In the genomic region with DNA sequence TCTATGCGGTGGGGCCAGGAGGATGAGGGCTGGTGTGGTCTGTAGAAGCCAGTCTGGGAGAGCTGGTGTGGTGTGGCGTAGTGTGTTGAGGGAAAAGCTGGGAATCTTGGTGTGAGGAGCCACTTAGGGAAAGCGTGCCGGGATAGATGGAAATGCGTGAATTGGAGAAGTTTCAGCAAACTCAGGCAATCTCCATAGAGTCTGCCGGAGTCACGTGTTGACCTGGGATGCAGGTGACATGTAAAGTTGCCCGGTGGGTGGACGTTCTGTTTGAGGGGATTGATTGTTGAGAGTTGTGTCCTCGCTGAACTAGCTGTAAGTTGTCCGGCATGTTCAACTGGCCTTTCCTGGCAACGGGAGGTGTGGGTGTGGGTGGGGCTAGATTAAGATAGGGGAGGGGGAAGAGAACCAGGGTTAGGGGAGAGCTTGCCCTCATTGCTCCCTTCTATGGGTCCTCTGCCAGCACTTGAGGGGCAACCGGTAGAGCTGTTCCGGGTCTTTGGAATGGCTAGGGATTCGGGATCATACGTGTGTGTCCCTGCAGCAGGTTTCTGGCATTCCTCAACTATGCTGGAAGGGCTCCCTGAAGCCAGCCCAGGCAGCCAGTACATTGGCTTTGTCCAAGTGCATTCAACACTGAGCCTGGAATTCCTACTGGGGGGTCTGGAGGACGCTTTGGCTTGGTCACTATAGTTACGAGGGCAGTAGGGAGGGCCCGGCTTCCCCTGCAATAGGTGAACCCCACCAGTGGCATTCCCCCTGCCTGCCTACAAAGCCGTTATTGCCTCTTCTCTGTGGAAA, we compare ENCODE assay signal across 10 mouse cellular contexts. TPM values are rescaled to one million over a fixed set of nuclear protein-coding genes. Genes with fewer than 3 reads are reported as not detected.
DNase-seq lines count a peak whose midpoint lies in the region; ATAC-seq and TF ChIP-seq lines count a peak whose summit lies in the region.
"Had no signal": no experiment of that assay in that cellular context is flagged by ENCODE, and none has a peak within 500 bp of the region (broad histone marks: within the 10 kb centered on the region; RNA-seq: fewer than 3 reads in every experiment).

No protein-coding gene starts in this region.

- H3K9me3 ChIP-seq in liver, embryonic 16.5 days (replicated peaks; ENCODE audit: control insufficient read depth, low read length), result no peaks in the 10 kb centered on the region

- ATAC-seq in liver, embryonic 16.5 days (ENCODE audit: low read depth), result no peak

- no peak overlapping the region for H3K27ac ChIP-seq in testis, adult 2 months (ENCODE audit: control insufficient read depth, insufficient read depth, low read depth, low read length)
- no peak overlapping the region for H3K27ac ChIP-seq in liver, embryonic 16.5 days (ENCODE audit: low read length)

- H3K9ac ChIP-seq in liver, embryonic 16.5 days (ENCODE audit: low read depth, low read length), result no peak overlapping the region

- no peak for TF ChIP-seq CTCF in testis, adult 2 months (IDR thresholded peaks at IDR 0.05; ENCODE audit: control insufficient read depth, insufficient read depth, insufficient replicate concordance, low read depth, low read length)

- peaks cover 15% of the 10 kb centered on the region for H3K4me1 ChIP-seq in testis, adult 2 months (ENCODE audit: control insufficient read depth, insufficient read depth, low read length)
- peaks cover 17% of the 10 kb centered on the region for H3K4me1 ChIP-seq in liver, embryonic 16.5 days (ENCODE audit: control insufficient read depth, low read depth, low read length)

- peak; percentile 51 for DNase-seq in embryo, embryonic 10 days (ENCODE audit: low spot score)
- DNase-seq in embryo, embryonic 11 days, result no peak
- no peak for DNase-seq in testis, postnatal 10 days (ENCODE audit: low spot score)
- no peak for DNase-seq in spleen, postnatal 10 days (ENCODE audit: low spot score in 2 of 2)
- DNase-seq in ovary, postnatal 36 days (ENCODE audit: low spot score), result no peak
- DNase-seq in frontal cortex, postnatal 36 days (ENCODE audit: low spot score in 2 of 2), result no peak
- DNase-seq: heart, adult 18-20 months; right cerebral cortex, postnatal 14 days had no signal

- H3K4me2 ChIP-seq in liver, embryonic 16.5 days (ENCODE audit: low read depth, low read length), result peak overlapping the region; percentile 31; the same call in 1 of the 2 replicates

- H3K36me3 ChIP-seq in testis, adult 2 months (ENCODE audit: control insufficient read depth, insufficient read depth, low read length), result no peaks in the 10 kb centered on the region
- no peaks in the 10 kb centered on the region for H3K36me3 ChIP-seq in liver, embryonic 16.5 days (ENCODE audit: control insufficient read depth, insufficient read depth)

- H3K27me3 ChIP-seq in testis, adult 2 months (ENCODE audit: control insufficient read depth, insufficient read depth, low read length), result no peaks in the 10 kb centered on the region
- peaks cover 24% of the 10 kb centered on the region for H3K27me3 ChIP-seq in liver, embryonic 16.5 days (ENCODE audit: control insufficient read depth, insufficient read depth, low read depth, low read length)

- TF ChIP-seq POLR2A in testis, adult 2 months (IDR thresholded peaks at IDR 0.05; ENCODE audit: control insufficient read depth, low read depth, low read length), result no peak

- H3K4me3 ChIP-seq in testis, adult 2 months (ENCODE audit: control insufficient read depth, low read depth, low read length), result 0 out of 2 replicates have a peak overlapping the region, but pooled peaks have one; percentile 44
- H3K4me3 ChIP-seq in liver, embryonic 16.5 days (ENCODE audit: low read depth, low read length), result no peak overlapping the region

- 31% methylated on average over 20 of the region's 20 CpGs for WGBS in liver, embryonic 16.5 days (ENCODE audit: insufficient replicate concordance)

RNA-seq across cellular contexts. Expression of gene Crb2, which starts 0.8 kb away (rescaled TPM):
- 0.28 and 0.30 TPM in 2 replicates for polyA plus RNA-seq in testis, adult 2 months (2012; rRNA removed)
- 0.06 and 0.12 TPM in 2 replicates for polyA plus RNA-seq in liver, embryonic 16.5 days (2015; fragmentation: Nextera tagmentation; extraction: Ambion mirVana)
